Mouse (Mus musculus): ENCODE results near the gene Il4ra.
A peak's percentile ranks its signal among the peaks of the same experiment; 100 is the strongest.

Il4ra gene

GRCm38 (mm10) chr7:125549916-125550315 is 2.0 kb upstream of the Il4ra start:
- DNase-seq (ENCODE audit: extremely low read depth, low read depth), result no peak

DNA sequence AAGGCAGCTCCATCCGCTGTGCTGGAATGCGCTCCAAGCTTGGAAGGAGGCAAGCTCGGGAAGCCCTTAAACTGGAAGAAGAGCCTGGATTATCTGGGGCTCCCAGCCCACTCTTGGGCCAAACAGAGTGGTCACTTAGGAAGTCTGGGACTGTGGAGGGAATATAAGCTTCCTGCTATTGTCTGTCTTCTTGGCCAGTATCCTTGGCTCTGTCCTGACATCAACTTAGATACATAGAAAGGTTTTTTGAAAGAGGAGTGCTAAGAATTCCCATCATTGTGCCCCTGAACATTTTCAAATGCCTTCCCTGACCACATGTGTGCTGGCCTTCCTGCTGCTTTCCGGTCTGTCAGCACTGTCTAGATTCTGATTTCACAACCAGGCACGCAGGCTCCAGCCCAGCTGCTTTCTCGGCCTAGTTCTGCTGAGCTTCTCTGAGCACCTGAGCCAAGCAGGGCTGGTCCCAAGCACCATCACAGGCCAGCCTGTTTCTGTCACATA is 989 bp upstream of the Il4ra start:
- no peak for DNase-seq (ENCODE audit: extremely low read depth, low read depth)

- DNase-seq (ENCODE audit: extremely low read depth, low read depth), result no peak
Observed at GRCm38 (mm10) chr7:125552851-125553555, 1.1 kb downstream of the Il4ra start.

DNA sequence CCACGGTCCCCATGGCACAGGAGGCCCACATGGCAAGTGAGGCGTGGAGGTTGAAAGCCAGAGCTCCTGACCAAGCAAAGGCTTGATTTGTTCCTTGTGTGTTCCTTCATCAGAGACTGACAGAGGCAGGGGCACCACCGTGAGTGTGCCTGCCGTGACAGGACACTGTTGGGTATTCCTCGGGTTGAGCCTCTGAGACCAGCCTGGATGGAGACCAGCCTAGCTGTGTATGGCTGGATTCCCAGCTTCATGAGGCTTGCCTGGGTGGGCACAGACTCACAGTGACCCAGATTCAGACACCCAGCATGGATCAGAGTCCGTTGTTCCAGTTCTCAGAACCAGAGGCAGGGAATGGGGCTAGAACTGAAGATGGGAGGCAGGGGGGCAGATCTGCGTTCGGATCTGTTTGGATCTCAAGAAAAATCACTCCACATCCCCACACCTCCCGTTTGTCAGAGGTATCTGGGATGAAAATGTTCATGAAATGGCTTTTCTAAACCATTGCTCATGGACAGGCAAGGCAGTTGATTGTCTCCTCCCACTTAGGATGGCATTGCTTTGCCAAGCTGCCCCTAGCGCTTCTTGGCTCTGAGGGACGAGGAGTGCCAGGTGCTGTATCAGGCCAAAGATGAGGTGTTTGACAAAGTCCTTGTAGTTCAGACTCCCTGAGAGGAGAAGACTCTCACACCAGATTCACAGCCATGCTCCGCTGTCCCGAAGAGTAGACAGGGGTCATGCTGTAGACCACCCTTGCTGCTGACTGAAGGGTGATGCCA is 1.9 kb downstream of the Il4ra start:
- no peak for DNase-seq (ENCODE audit: extremely low read depth, low read depth)

DNA sequence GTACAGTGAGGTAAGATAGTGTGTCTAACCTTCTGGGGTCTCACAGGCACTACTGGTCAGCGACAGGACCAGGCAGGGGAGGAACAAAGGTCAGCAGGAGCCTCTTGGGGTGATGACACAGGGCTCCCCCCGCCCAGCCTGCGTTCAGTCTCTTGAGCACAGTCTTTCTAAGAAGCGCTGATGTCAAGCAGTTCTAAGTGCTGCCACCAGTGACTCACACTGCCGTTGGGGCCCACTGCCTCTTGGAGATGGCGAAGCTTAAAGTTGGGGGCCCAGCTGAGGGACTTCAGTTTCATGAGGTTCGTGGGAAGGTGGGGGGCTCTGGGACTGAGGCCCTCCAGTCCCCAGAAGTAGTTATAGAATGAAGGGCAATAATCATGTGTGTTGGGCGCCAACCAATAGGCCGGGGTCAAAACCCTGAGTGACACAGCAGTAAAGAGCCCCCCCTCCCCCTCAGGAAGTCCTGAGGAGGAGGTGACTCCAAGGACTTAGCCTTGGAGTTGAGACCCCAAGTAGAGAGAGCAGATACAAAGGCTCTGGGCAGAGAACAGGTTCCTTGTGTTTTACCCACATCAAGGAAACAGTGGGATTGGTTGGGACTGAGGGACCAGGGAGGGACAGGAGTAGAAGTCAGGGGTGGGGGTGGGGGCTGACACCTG is 2.7 kb downstream of the Il4ra start:
- no peak for DNase-seq (ENCODE audit: extremely low read depth, low read depth)

GRCm38 (mm10) chr7:125555351-125555872 is 3.5 kb downstream of the Il4ra start:
- DNase-seq (ENCODE audit: extremely low read depth, low read depth), result peak; percentile 66

DNA sequence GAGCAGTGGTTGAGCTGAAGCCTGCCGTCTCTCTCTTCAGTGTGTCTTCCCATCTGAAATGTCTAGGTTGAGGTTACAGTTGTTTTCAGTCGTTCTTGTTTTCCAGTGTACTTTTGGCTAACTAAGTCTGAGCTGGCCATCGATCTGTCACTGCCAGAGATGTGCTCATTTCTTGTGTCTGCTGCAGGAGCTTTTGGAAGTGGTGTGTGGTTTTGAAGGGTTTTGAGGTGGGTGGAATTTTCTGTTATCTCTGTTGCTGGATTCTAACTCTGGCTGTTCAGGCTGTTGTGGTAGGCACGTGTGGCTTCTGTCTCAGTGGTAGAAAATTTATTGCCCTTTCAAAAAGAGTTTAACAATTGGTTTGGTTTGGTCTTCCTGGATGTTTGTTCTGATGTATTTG is 4.2 kb downstream of the Il4ra start:
- peak; percentile 20 for DNase-seq (ENCODE audit: extremely low read depth, low read depth)

- DNase-seq (ENCODE audit: extremely low read depth, low read depth), result no peak
Observed at GRCm38 (mm10) chr7:125556865-125557264, 4.9 kb downstream of the Il4ra start.

DNA sequence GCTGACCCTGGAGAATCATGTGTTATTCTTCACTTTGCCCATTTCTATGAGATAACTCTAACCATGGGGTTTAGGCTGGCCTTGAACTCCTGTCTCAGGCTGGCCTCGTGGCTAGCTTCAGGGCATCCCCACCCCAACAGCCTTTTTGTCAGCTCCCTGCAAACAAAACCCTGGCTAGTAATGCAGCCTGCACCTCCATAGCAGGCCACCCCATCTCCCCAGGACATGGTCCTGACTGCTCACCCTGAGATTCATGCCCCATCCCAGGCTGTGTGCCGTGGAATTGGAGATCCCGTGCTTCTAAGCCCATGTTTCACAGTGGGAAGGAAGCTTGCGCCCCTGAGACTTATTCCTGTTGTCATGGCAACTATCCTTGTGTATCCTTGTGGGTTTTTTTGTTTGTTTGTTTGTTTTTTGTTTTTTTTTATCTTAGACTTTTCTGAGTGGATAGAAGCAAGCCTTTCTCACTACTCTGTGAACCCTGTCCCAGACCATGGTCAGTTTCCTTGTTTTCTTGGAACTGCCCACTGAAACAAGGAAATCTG is 6.6 kb downstream of the Il4ra start:
- DNase-seq (ENCODE audit: extremely low read depth, low read depth), result no peak

DNA sequence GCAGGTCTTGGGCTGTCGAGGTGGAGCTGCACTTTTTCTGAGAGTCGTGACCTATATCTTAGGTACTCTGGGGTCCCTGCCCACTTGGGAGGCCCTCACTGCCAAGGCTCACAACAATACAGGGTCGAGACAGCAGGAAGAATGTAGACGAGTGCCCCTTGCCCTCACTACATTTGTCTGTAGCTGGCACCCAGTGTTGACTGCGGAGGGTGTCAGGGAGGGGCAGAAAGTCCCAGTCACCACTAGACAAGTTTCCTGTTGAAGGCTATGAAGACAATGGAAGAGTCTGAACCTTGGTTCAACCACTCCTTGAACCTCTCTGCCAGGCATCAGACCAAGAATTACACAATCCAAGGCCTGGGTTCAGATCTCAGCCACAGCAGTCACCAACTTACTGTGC is 7.1 kb downstream of the Il4ra start:
- DNase-seq (ENCODE audit: extremely low read depth, low read depth), result no peak

- no peak for DNase-seq (ENCODE audit: extremely low read depth, low read depth)
Observed at GRCm38 (mm10) chr7:125559537-125559936, 7.6 kb downstream of the Il4ra start.

- no peak for DNase-seq (ENCODE audit: extremely low read depth, low read depth)
Observed at GRCm38 (mm10) chr7:125560146-125560785, 8.3 kb downstream of the Il4ra start.

GRCm38 (mm10) chr7:125561085-125561690 is 9.3 kb downstream of the Il4ra start:
- peak; percentile 83 for DNase-seq (ENCODE audit: extremely low read depth, low read depth)

DNA sequence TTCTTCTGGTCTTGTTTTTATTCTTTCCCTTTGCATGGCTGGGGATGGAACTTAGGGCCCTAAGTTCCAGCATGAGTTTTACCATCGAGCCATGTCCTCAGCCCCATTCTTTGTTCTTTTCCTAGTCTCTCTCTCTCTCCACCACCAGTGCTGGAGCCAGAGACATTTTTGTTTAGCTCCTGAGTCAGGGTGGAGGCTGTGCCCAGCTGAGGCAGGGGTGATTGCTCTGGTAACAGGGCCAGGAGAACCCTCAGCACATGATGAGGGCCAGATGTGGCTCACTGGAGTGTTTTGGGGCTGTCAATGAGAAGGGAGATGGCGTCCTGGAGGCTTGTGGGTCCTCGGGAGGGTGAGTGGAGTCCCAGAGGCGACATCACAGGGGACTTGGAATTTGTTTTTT is 10.5 kb downstream of the Il4ra start:
- DNase-seq (ENCODE audit: extremely low read depth, low read depth), result no peak

- DNase-seq (ENCODE audit: extremely low read depth, low read depth), result no peak
Observed at GRCm38 (mm10) chr7:125563093-125563492, 11.2 kb downstream of the Il4ra start.

GRCm38 (mm10) chr7:125564316-125565024 is 12.6 kb downstream of the Il4ra start:
- DNase-seq (ENCODE audit: extremely low read depth, low read depth), result no peak

DNA sequence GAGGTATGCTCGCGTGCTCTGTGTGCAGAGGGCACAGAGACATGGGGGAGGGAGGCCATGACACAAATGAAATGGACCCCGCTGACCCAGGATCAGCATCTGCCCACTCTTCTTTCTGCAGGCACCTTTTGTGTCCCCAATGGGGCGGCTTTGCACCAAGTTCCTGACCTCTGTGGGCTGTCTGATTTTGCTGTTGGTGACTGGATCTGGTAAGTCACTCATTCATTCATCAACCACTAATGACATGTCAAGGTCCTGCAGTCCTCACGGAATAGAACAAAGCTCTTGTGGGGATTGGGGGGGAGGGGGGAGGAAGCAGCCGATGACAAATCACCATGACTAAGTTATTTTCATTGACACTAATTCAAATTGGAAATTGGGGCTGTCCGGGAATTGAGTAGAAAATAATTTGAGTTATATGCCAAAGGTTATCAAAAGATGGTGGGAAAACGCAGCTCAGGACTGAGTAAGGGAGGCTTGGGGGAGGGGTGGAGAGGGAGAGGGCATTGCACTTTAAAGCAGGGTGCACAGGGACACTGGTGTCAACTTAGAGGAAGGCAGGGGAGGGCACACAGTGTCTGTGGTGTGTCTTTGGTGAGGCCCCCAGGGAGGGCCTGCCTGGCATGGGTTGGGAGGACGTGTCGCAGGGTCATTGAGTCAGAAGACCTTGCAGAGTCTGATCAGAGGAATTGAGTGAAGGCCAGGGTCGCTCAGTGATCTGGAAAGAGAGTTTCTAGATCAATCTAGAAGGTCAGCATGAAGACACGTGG is 13.8 kb downstream of the Il4ra start:
- no peak for DNase-seq (ENCODE audit: extremely low read depth, low read depth)

GRCm38 (mm10) chr7:125566420-125566819 is 14.5 kb downstream of the Il4ra start:
- DNase-seq (ENCODE audit: extremely low read depth, low read depth), result no peak

- DNase-seq (ENCODE audit: extremely low read depth, low read depth), result no peak
Observed at GRCm38 (mm10) chr7:125568888-125569287, 17.0 kb downstream of the Il4ra start.
